In the genomic region with DNA sequence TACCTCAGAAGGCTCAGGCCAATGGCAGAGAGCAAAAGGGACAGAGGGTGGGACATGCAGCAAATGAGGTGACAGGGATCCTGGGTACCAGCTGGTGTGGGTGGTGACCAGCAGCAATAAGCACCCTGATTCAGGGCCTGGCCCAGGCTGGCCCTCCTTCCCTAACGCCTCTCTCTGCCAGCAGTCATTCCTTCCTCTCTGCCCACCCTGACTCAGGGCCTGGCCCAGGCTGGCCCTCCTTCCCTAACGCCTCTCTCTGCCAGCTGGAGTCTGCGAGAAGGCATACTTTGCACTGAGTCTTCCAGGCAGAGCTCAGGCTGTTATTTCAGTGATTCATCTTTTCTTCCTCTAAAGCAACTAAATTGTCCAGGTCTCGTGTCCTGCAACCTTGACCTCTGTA, we compare ENCODE assay signal across 7 mouse cellular contexts. TPM values are rescaled to one million over a fixed set of nuclear protein-coding genes. Genes with fewer than 3 reads are reported as not detected.
DNase-seq lines count a peak whose midpoint lies in the region; ATAC-seq lines count a peak whose summit lies in the region.

No protein-coding gene starts in this region.

- no peaks in the 10 kb centered on the region for H3K27me3 ChIP-seq in heart, embryonic 15.5 days
- H3K27me3 ChIP-seq in kidney, embryonic 14.5 days (ENCODE audit: control insufficient read depth, insufficient read depth, low read length): no peaks in the 10 kb centered on the region

- no peaks in the 10 kb centered on the region for H3K36me3 ChIP-seq in heart, embryonic 15.5 days
- no peaks in the 10 kb centered on the region for H3K36me3 ChIP-seq in kidney, embryonic 14.5 days (ENCODE audit: control insufficient read depth, insufficient read depth, low read length)

- WGBS in heart, embryonic 15.5 days: 35% methylated on average over 4 of the region's 4 CpGs
- WGBS in kidney, embryonic 14.5 days: 44% methylated on average over 4 of the region's 4 CpGs

- no peaks in the 10 kb centered on the region for H3K9me3 ChIP-seq in heart, embryonic 15.5 days (replicated peaks)
- no peaks in the 10 kb centered on the region for H3K9me3 ChIP-seq in kidney, embryonic 14.5 days (ENCODE audit: control insufficient read depth, low read length)

- H3K4me3 ChIP-seq in heart, embryonic 15.5 days: no peak overlapping the region
- no peak overlapping the region for H3K4me3 ChIP-seq in kidney, embryonic 14.5 days (ENCODE audit: low read length)

- ATAC-seq in heart, embryonic 15.5 days (replicated peaks; ENCODE audit: insufficient number of reproducible peaks, insufficient read depth, low FRiP score, low read depth): peak; percentile 36; the same call in 1 of the 2 replicates
- ATAC-seq in kidney, embryonic 14.5 days (ENCODE audit: low FRiP score, low TSS enrichment): no peak; the same call in 1 of the 2 replicates

- H3K9ac ChIP-seq in heart, embryonic 15.5 days: no peak overlapping the region
- H3K9ac ChIP-seq in kidney, embryonic 14.5 days (ENCODE audit: low read depth, low read length): no peak overlapping the region

- DNase-seq in urinary bladder, postnatal 14 days (ENCODE audit: low spot score): peak; percentile 8
- DNase-seq in urinary bladder, postnatal 4 days (ENCODE audit: low spot score in 2 of 2): no peak
- DNase-seq in cerebellum, postnatal 36 days: peak; percentile 68 to 74
- DNase-seq in lung, postnatal 25 days (ENCODE audit: low spot score): peak; percentile 71
- no peak for DNase-seq in ovary, postnatal 14 days (ENCODE audit: low spot score)

- H3K27ac ChIP-seq in heart, embryonic 15.5 days: peak overlapping the region; percentile 66
- no peak overlapping the region for H3K27ac ChIP-seq in kidney, embryonic 14.5 days (ENCODE audit: low read depth, low read length)

- H3K4me2 ChIP-seq in heart, embryonic 15.5 days: no peak overlapping the region
- H3K4me2 ChIP-seq in kidney, embryonic 14.5 days (replicated peaks; ENCODE audit: low read depth, low read length): no peak overlapping the region

- peaks cover 34% of the 10 kb centered on the region for H3K4me1 ChIP-seq in heart, embryonic 15.5 days (replicated peaks)
- H3K4me1 ChIP-seq in kidney, embryonic 14.5 days (ENCODE audit: control insufficient read depth, insufficient read depth, low read length): no peaks in the 10 kb centered on the region

RNA-seq across cellular contexts. Expression of a gene that starts 31.5 kb away (rescaled TPM):
- 5.1 and 5.4 TPM in 2 replicates for polyA plus RNA-seq in heart, embryonic 15.5 days (2015; fragmentation: Nextera tagmentation; extraction: Ambion mirVana)
- polyA plus RNA-seq in kidney, embryonic 14.5 days (2014; fragmentation: Nextera tagmentation; extraction: Ambion mirVana): 2.3 and 3.1 TPM in 2 replicates

RNA-seq across cellular contexts. Expression of a gene that starts 52.4 kb away (rescaled TPM):
- 1.2 and 1.6 TPM in 2 replicates for polyA plus RNA-seq in heart, embryonic 15.5 days (2015; fragmentation: Nextera tagmentation; extraction: Ambion mirVana)
- polyA plus RNA-seq in kidney, embryonic 14.5 days (2014; fragmentation: Nextera tagmentation; extraction: Ambion mirVana): 3.6 and 4.8 TPM in 2 replicates

Comparison
In these comparisons a context has a peak if more than half of its experiments do, and no peak if none do; other contexts are left out.
1. DNase-seq: peak in urinary bladder, postnatal 14 days (single experiment), cerebellum, postnatal 36 days (2 of 2) and lung, postnatal 25 days (single experiment); none in urinary bladder, postnatal 4 days (0 of 2) and ovary, postnatal 14 days (single experiment).